Mouse (Mus musculus): Measurements from ENCODE around the gene Gadd45b.

- TF ChIP-seq POLR2A (IDR thresholded peaks at IDR 0.05; ENCODE audit: low read depth, low read length) (no peak), MAX (IDR thresholded peaks at IDR 0.05; ENCODE audit: low read length) (no peak), NELFE (IDR thresholded peaks at IDR 0.05; ENCODE audit: low read depth, low read length) (no peak), CTCF (conservative IDR thresholded peaks at IDR 0.05 in 1 of 2, IDR thresholded peaks at IDR 0.05 in 1 of 2; ENCODE audit: low read depth in 2 of 2, low read length in 2 of 2) (no peak), ETS1 (conservative IDR thresholded peaks at IDR 0.05; ENCODE audit: low read depth, low read length) (no peak), TCF12 (IDR thresholded peaks at IDR 0.05; ENCODE audit: low read depth, low read length) (no peak), MEF2A (IDR thresholded peaks at IDR 0.05; ENCODE audit: borderline replicate concordance, low read depth, low read length) (peak; percentile 68), EP300 (IDR thresholded peaks at IDR 0.05; ENCODE audit: low read length) (no peak), CHD2 (IDR thresholded peaks at IDR 0.05; ENCODE audit: low read length) (no peak), USF1 (IDR thresholded peaks at IDR 0.05; ENCODE audit: low read depth, low read length) (no peak), HCFC1 (IDR thresholded peaks at IDR 0.05; ENCODE audit: low read depth, low read length) (no peak), JUND (conservative IDR thresholded peaks at IDR 0.05; ENCODE audit: low read depth, low read length) (no peak)
These were observed 33.4 kb downstream of the Gadd45b start for GRCm38 (mm10) chr10:80963031-80963975.

Measured in CH12.LX (cell line).